Mouse (Mus musculus) lung, postnatal 0 days (tissue): ENCODE results near the gene Ctf1. TPM values are rescaled to one million over a fixed set of nuclear protein-coding genes. Genes with fewer than 3 reads are reported as not detected.

ENCODE experiments used
- ATAC-seq: fragments of 200-750 bp; cut with Nextera tagmentation; 2 replicates; pipeline ENCODE4 v1.8.0; 2017; ENCODE audit warnings: moderate library complexity
- DNase-seq: peaks from one replicate; pipeline ENCODE4 v3.0.0-alpha.2; 2016; ENCODE audit warnings: low spot score
- H3K27ac ChIP-seq: fragments of 300-500 bp; sonication (generic); 2 replicates; pipeline ENCODE4 v1.5.1; 2014; ENCODE audit warnings: antibody characterized with exemption, mild to moderate bottlenecking, low read length, mixed read lengths
- H3K27me3 ChIP-seq: fragments of 300-500 bp; sonication (generic); replicated peaks from 2 replicates; pipeline ENCODE4 v1.6.1; 2014; ENCODE audit warnings: low read length, mixed read lengths; ENCODE audit not compliant: insufficient read depth
- H3K36me3 ChIP-seq: fragments of 300-500 bp; sonication (generic); 2 replicates; pipeline ENCODE4 v1.6.1; 2014; ENCODE audit warnings: low read length, mixed read lengths; ENCODE audit not compliant: insufficient read depth
- H3K4me1 ChIP-seq: fragments of 300-500 bp; sonication (generic); 2 replicates; pipeline ENCODE4 v1.6.1; 2014; ENCODE audit warnings: antibody characterized with exemption, low read depth, low read length, mixed read lengths; ENCODE audit not compliant: insufficient read depth
- H3K4me2 ChIP-seq: fragments of 300-500 bp; sonication (generic); replicated peaks from 2 replicates; pipeline ENCODE4 v1.6.1; 2014; ENCODE audit warnings: low read depth, mild to moderate bottlenecking, low read length, moderate library complexity, mixed read lengths
- H3K4me3 ChIP-seq: fragments of 300-500 bp; sonication (generic); 2 replicates; pipeline ENCODE4 v1.5.1; 2014; ENCODE audit warnings: low read depth, low read length
- H3K9ac ChIP-seq: fragments of 300-500 bp; sonication (generic); replicated peaks from 2 replicates; pipeline ENCODE4 v1.6.1; 2014; ENCODE audit warnings: low read depth, mild to moderate bottlenecking
- H3K9me3 ChIP-seq: fragments of 300-500 bp; sonication (generic); 2 replicates; pipeline ENCODE4 v1.6.1; 2016; ENCODE audit warnings: low read length, mixed read lengths
- CTCF ChIP-seq: IDR thresholded peaks from 2 replicates; pipeline ENCODE4 v1.5.1; 2016; ENCODE audit warnings: antibody characterized with exemption, mild to moderate bottlenecking
- EP300 ChIP-seq: IDR thresholded peaks from 2 replicates; pipeline ENCODE4 v1.6.1; 2016; ENCODE audit warnings: antibody characterized with exemption, mild to moderate bottlenecking, control low read depth
- WGBS: fragments of 180-500 bp; shearing (Covaris S2); extraction: QIAGEN DNeasy Blood & Tissue Kit; methylation state at CpG from one replicate; pipeline ENCODE4 v1.1.7; 2014; 5-methylcytosine and 5-hydroxymethylcytosine counted together
- polyA plus RNA-seq: library from polyadenylated mRNA; unstranded; fragments of >200 nt; fragmentation: Nextera tagmentation; extraction: Ambion mirVana; gene quantifications from 2 replicates; pipeline ENCODE4 v1.2.1, GENCODE M21; 2015

Ctf1 gene
- polyA plus RNA-seq, 1 experiment from 2014 or later = 9.9 TPM

GRCm38 (mm10) chr7:127671880-127672774 lies 40.4 kb upstream of the Ctf1 start:
- Histone ChIP-seq H3K27me3 (no peaks in the 10 kb centered on the region), H3K4me1 (no peaks in the 10 kb centered on the region), H3K36me3 (no peaks in the 10 kb centered on the region), H3K27ac (no peak overlapping the region), H3K4me3 (no peak overlapping the region), H3K9ac (no peak overlapping the region), H3K9me3 (no peaks in the 10 kb centered on the region), H3K4me2 (no peak overlapping the region)
- ATAC-seq (no peak), DNase-seq (no peak)
- 62% methylated on average over 11 of the region's 11 CpGs for WGBS
- TF ChIP-seq EP300 (no peak), CTCF (no peak)

- no peak overlapping the region for H3K9ac ChIP-seq
- ATAC-seq = peak; percentile 33; the same call in 1 of the 2 replicates
- no peak overlapping the region for H3K4me3 ChIP-seq
- no peak overlapping the region for H3K27ac ChIP-seq
- no peaks in the 10 kb centered on the region for H3K36me3 ChIP-seq
- no peak for DNase-seq
- no peak overlapping the region for H3K4me2 ChIP-seq
- 70% methylated on average over 4 of the region's 4 CpGs for WGBS
- H3K9me3 ChIP-seq = no peaks in the 10 kb centered on the region
- H3K27me3 ChIP-seq = no peaks in the 10 kb centered on the region
- H3K4me1 ChIP-seq = no peaks in the 10 kb centered on the region
- TF ChIP-seq EP300 (no peak), CTCF (no peak)
Measured at GRCm38 (mm10) chr7:127672776-127673175, 39.8 kb upstream of the Ctf1 start.

DNA sequence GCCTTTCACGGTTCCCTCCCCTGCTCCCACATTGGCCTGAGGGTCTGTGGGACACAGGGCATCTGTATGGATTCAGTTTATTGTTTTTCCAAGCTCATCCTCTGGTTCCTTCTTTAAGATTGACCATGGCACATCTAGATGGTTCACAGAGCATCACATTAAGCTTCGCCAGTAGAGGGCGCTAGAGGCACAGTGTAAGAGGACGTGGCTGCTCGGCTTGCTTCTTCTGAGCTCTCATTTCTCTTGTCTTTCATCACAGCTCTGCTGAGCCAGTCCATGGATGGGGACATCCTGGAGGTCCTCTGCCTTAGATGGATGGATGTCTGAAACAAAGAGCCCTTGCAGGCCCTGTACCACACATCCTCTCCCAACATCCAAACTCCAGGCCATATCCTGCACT lies 37.6 kb upstream of the Ctf1 start:
- TF ChIP-seq CTCF (peak; percentile 98), EP300 (no peak)
- no peaks in the 10 kb centered on the region for H3K27me3 ChIP-seq
- no peaks in the 10 kb centered on the region for H3K4me1 ChIP-seq
- no peak overlapping the region for H3K9ac ChIP-seq
- H3K27ac ChIP-seq = no peak overlapping the region
- H3K4me2 ChIP-seq = no peak overlapping the region
- DNase-seq (peak; percentile 92), ATAC-seq (peak; percentile 82)
- H3K4me3 ChIP-seq = no peak overlapping the region
- no peaks in the 10 kb centered on the region for H3K36me3 ChIP-seq
- H3K9me3 ChIP-seq = no peaks in the 10 kb centered on the region
- WGBS = 2% methylated on average over 5 of the region's 5 CpGs

GRCm38 (mm10) chr7:127675391-127675811 lies 37.1 kb upstream of the Ctf1 start:
- ATAC-seq (no peak), DNase-seq (no peak)
- Histone ChIP-seq H3K4me2 (no peak overlapping the region), H3K9me3 (no peaks in the 10 kb centered on the region), H3K36me3 (no peaks in the 10 kb centered on the region), H3K27ac (no peak overlapping the region), H3K27me3 (no peaks in the 10 kb centered on the region), H3K4me1 (no peaks in the 10 kb centered on the region), H3K9ac (no peak overlapping the region), H3K4me3 (no peak overlapping the region)
- WGBS = 78% methylated on average over 9 of the region's 9 CpGs
- TF ChIP-seq EP300 = no peak
- no peak for TF ChIP-seq CTCF

- TF ChIP-seq CTCF (peak; percentile 75), EP300 (no peak)
- Histone ChIP-seq H3K27ac (no peak overlapping the region), H3K4me3 (no peak overlapping the region), H3K9me3 (no peaks in the 10 kb centered on the region), H3K4me2 (no peak overlapping the region), H3K4me1 (no peaks in the 10 kb centered on the region), H3K36me3 (no peaks in the 10 kb centered on the region), H3K9ac (no peak overlapping the region), H3K27me3 (no peaks in the 10 kb centered on the region)
- ATAC-seq = no peak
- peak; percentile 11 for DNase-seq
- WGBS = 63% methylated on average over 6 of the region's 6 CpGs
Measured at GRCm38 (mm10) chr7:127677077-127677476, 35.5 kb upstream of the Ctf1 start.

DNA sequence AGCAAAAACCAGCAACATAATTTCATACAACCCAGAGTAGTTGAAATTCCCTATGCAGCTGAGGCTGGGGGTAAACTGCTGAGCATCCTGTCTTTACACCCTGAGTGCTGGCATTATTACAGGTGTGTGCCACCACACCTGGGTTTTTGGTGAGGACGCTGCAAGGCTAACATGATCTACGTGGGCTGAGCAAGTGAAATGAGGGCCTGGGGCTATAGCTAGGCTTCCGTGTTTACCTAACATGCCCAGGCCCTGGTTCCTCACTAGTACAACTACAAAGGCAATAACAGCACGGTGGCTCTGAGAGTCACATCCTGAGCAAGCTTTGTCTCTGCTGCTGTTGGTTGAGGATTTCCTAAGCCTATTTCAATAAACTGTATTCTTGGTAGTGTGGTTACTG lies 34.9 kb upstream of the Ctf1 start:
- H3K27me3 ChIP-seq = no peaks in the 10 kb centered on the region
- H3K4me2 ChIP-seq = no peak overlapping the region
- no peaks in the 10 kb centered on the region for H3K9me3 ChIP-seq
- H3K4me3 ChIP-seq = no peak overlapping the region
- TF ChIP-seq CTCF = no peak
- 81% methylated on average over 4 of the region's 4 CpGs for WGBS
- H3K27ac ChIP-seq = no peak overlapping the region
- no peaks in the 10 kb centered on the region for H3K4me1 ChIP-seq
- H3K36me3 ChIP-seq = no peaks in the 10 kb centered on the region
- H3K9ac ChIP-seq = no peak overlapping the region
- no peak for DNase-seq
- no peak for ATAC-seq
